Mouse (Mus musculus) ES-CJ7 (cell line): ENCODE measurements around the gene Lrrc28.
A peak's percentile ranks its signal among the peaks of the same experiment; 100 is the strongest.

ENCODE experiments used
- DNase-seq: peaks from one replicate; pipeline ENCODE4 v3.0.0; 2011; ENCODE audit warnings: low read depth, low spot score

Gene Lrrc28

DNA sequence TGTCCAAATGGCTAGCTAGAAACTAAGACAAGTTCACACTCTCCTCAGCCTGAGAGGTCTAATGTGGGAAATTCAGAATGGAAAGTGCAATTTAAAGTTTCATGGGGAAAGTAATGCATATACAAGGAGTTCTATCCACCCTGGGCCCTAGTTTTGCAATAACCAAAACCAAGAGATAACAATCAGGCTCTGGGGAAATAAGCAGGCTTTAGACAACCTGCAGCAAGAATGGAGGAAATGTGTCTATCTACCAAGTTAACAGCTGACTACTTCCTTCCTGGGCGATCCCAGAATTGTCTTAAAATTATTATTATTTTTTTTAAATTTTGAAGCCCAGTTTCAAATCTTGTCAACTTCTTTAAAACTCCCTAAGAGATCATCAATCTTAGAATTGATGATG lies 48.7 kb downstream of the Lrrc28 start:
- DNase-seq = no peak

DNA sequence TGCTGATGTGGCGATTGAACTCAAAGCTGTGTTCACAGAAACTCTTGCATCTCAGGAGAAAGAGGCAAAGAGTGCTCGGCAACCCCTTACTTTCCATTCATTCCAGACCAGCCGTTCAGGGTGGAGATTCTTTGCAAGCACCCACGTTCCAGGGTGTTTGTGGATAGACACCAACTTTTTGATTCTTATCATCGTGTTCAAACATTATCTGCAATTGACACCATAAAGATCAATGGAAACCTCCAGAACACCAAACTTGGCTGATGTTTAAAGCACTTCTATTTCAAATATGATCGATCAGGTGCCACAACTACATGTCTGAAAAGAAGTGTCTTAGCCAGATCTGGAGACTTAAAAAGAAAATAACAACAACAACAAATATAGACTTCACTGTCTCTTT lies 51.2 kb downstream of the Lrrc28 start:
- no peak for DNase-seq

- no peak for DNase-seq
Measured at GRCm38 (mm10) chr7:67592670-67593069, 52.4 kb downstream of the Lrrc28 start.

- no peak for DNase-seq
Measured at GRCm38 (mm10) chr7:67588743-67589142, 56.3 kb downstream of the Lrrc28 start.

GRCm38 (mm10) chr7:67586479-67586878 lies 58.6 kb downstream of the Lrrc28 start:
- no peak for DNase-seq

- no peak for DNase-seq
Measured at GRCm38 (mm10) chr7:67583852-67584251, 61.2 kb downstream of the Lrrc28 start.

- no peak for DNase-seq
Measured at GRCm38 (mm10) chr7:67578783-67579482, 66.1 kb downstream of the Lrrc28 start.

GRCm38 (mm10) chr7:67578044-67578443 lies 67.0 kb downstream of the Lrrc28 start:
- DNase-seq = no peak

GRCm38 (mm10) chr7:67566510-67567237 lies 78.4 kb downstream of the Lrrc28 start:
- DNase-seq = peak; percentile 9

DNA sequence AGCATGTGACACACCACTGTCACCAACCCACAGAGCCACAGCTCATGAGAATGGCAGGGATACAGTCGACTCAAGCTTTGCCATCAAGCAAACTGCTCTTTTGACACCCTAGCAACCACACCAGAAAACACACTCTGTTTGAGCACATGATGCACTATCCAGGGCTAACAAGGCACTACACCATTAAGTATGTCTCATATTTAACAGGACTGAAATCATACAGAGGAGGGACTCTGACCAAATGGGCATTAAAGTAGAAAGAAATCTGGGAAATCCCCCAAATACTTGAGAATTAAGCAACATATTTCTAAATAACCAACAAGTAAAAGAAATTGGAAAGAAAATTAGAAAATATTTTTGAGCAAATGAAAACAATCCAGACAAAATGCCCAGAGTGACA lies 79.9 kb downstream of the Lrrc28 start:
- no peak for DNase-seq

GRCm38 (mm10) chr7:67562176-67562575 lies 82.9 kb downstream of the Lrrc28 start:
- peak; percentile 37 for DNase-seq

GRCm38 (mm10) chr7:67559486-67559885 lies 85.6 kb downstream of the Lrrc28 start:
- no peak for DNase-seq

DNA sequence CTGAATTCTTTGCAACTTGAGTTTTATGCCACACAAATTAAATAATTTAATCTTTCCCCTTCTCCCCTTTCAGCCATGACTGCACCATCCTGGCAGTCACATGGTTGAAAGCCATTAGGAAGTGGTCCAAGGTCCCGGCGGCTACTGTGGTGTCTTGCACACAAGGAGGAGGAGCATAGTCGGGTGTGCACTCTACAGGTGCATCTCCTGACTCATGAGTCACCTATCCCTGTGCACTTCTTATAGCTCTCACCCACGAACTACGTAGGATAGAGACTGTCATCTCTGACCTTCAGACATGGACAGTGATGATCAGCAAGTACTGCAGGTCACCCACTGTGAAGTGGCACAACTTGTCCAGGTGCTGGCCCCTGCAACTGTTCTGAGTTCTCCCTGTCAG lies 86.8 kb downstream of the Lrrc28 start:
- DNase-seq = no peak

DNA sequence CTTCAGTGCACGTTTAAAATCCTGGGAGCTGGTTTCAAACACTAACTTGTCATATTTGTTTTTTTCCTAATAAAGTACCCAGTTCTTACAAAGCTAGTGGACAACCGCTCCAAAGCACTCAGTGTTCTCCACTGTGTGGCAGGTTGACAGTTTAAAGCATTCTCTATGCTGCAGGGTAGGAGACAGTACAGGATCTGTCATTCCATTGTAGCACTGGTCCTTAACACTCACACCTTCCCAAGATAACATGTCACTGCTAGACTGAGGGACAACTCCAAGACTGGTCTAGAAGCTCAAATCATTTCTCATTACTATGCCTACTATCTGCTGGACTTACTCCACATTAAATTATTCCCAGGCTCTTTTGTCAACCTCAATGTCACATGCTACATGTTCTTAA lies 90.2 kb downstream of the Lrrc28 start:
- no peak for DNase-seq

DNA sequence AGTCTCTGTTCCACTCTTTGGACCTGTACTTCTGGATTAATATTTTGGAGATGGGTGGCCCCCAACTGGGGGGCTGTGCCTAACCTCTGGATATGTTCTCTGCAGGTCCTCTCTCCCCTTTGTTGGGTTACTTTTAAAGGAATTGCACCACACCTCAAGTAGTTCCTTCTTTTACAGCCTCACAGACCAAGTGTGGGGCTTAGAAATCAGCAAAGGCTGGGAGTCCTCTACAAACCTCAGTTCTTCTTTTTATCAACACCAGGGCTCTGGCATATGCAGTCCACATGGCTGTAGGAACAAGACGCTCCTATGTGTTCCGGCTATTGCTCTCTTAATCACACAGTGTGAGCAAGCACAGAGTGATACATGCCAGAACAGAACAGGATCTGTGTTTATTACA lies 93.8 kb downstream of the Lrrc28 start:
- no peak for DNase-seq

DNA sequence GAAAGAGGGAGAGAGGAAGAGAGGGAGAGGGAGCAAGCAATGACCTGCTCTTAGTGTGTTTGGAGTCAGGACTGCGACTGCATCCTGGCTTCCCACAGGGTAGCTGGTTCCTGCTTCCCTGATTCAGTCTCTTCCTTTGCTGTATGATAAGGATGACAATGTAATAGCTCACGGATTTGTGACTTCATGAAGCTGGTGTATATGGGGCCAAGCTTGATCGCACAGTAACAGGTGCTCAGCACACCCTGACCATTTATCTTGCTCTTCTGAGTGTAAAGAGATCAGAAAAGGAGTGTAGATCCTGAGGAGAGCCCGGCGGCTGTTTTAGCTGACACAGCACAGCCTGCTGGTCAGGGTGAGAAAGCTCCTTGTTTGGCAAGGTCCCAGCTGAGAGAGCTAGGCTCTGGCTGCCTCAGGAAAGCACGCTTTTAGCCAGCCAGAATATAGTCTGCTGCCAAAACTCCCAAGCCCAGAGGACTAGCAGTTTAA lies 96.0 kb downstream of the Lrrc28 start:
- DNase-seq = peak; percentile 26

DNA sequence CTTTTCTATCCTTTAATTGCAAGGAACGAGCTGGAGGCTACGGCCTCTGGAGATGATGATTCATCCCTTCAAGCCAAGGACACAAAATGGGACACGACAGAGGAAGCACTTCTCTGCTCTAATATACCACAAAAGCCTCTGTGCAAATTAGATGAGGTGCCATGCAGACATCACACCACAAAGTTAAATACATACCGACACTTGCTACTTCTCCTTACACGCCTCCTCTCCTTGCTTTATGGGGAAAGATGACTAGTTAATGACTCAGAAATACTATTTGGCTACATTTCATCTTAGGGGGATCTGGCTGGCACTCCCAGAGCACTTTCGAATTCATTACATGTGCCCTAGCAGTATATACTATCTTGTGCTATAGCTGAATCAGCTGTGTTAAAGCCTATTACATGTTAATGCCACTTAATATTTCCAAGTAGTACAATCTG lies 96.4 kb downstream of the Lrrc28 start:
- DNase-seq = no peak

DNA sequence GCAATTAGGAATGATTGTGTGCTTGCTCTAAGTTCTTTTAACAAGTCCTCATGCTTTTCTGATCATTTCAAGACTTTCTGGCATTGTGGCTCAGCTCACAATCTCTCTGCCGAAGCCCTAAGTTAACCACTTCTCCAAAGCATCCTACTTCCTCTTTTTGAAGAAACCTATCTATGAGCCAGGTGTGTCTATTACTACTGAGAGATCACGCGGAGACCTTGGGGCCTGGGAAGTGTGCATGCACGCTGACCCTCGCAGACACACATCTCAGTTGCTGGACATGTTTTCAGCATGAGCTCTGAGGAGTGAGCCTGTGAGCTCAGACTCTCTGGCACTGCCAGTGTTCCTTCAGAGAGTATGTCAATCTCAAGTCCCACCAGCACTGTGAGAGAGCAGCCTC lies 98.8 kb downstream of the Lrrc28 start:
- no peak for DNase-seq

GRCm38 (mm10) chr7:67544586-67544985 lies 100.5 kb downstream of the Lrrc28 start:
- DNase-seq = no peak

DNA sequence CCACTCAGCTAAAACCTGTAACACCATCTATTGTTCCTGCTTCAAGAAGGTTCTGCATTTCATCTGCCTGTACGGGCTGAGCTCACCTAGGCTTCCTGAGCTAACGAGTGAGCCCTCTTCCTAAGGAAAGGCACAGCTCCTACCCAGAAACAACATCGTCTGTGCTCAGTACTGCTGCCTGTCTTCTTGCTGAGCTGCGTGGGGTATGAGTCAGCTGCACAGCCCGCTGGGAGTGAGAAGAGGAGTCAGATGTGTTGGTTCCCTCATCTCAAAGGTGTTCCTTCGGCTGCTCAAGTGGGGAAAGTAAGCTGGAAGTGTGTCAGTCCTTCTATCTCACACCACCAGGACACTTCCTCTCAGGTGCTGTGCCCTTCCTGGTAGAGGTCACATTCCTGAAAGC lies 101.4 kb downstream of the Lrrc28 start:
- no peak for DNase-seq

DNA sequence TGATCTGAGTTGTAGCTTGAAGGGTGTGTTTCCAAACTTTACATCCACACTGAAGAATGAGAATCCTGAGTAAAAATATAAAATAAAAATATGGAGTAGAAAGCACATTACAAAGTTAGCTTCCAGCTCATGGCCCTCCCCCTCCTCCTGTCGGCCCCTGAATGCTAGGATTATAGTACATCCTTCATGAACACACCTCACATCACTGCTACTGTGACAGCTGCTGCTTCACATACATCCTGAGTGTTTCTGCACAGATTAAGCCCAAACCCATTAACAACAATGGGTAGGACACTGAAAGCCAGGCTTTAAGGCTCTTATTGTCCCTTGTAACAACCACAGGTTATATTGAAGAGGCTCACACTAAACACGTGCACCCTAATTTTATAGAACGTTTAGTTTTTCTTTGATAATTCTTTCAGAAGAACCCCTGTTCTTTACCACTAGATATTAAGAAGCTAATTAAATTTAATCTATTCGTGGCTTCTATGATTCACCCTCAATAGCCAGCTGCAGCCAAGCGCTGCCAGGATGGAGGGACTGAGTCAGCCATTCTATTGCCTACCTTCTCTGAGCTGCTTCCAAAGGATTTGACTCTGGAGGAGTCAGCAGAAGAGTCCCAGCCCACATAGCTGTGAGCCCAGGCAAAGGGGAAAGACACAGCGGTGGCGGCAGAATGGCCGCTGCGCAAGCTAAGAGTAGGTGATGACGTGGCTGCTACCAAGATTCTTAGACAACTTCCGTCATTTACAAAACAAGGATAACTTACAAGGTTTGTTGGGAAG lies 108.3 kb downstream of the Lrrc28 start:
- DNase-seq = no peak

- DNase-seq = no peak
Measured at GRCm38 (mm10) chr7:67535941-67536340, 109.1 kb downstream of the Lrrc28 start.
